Comparison of ENCODE assay signal across 20 mouse cellular contexts in the genomic region with DNA sequence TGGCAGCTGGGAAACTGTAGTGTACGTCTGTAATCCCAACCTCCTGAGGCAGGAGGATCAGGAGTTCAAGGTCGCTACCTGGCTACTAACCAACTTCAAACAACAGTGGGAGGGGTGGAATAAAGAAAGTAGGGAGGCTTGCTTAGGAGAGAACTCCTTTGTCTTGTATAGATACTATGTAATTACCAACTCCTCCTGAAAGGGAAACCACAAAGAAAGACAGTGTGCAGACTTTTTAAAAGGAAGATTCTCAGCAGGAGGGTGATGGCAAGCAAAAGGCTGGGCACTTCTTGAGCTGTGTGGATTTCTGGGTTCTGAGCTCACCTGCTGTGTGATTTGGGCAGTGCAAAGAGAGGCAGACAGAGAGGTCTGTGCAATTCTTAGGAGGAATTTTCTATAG. TPM values are rescaled to one million over a fixed set of nuclear protein-coding genes. Genes with fewer than 3 reads are reported as not detected.
DNase-seq lines count a peak whose midpoint lies in the region; ATAC-seq and TF ChIP-seq lines count a peak whose summit lies in the region.
"Had no signal": no experiment of that assay in that cellular context is flagged by ENCODE, and none has a peak within 500 bp of the region (broad histone marks: within the 10 kb centered on the region; RNA-seq: fewer than 3 reads in every experiment).

No protein-coding gene starts in this region.

- peaks cover 49% of the 10 kb centered on the region for H3K27me3 ChIP-seq in hindbrain, embryonic 15.5 days
- H3K27me3 ChIP-seq in hindbrain, postnatal 0 days (ENCODE audit: insufficient read depth, low read length) = peaks cover 27% of the 10 kb centered on the region; the same call in 1 of the 2 replicates
- peaks cover 25% of the 10 kb centered on the region for H3K27me3 ChIP-seq in ES-Bruce4 (ENCODE audit: control insufficient read depth, insufficient read depth, low read length, poor library complexity, severe bottlenecking)
- H3K27me3 ChIP-seq in limb, embryonic 10.5 days (ENCODE audit: low read depth, poor library complexity, severe bottlenecking) = peaks cover 81% of the 10 kb centered on the region
- peaks cover 63% of the 10 kb centered on the region for H3K27me3 ChIP-seq in forebrain, embryonic 16.5 days (replicated peaks; ENCODE audit: control insufficient read depth, insufficient read depth, low read length)

- H3K9ac ChIP-seq in hindbrain, embryonic 15.5 days = no peak overlapping the region
- H3K9ac ChIP-seq in hindbrain, postnatal 0 days (replicated peaks; ENCODE audit: low read length) = no peak overlapping the region
- no peak overlapping the region for H3K9ac ChIP-seq in ES-Bruce4 (ENCODE audit: low read depth, poor library complexity, severe bottlenecking)
- no peak overlapping the region for H3K9ac ChIP-seq in forebrain, embryonic 16.5 days (replicated peaks; ENCODE audit: low read depth, low read length)
- H3K9ac ChIP-seq: forebrain, embryonic 15.5 days; liver, embryonic 12.5 days had no signal

- peaks cover 31% of the 10 kb centered on the region for H3K4me1 ChIP-seq in hindbrain, embryonic 15.5 days (replicated peaks)
- peaks cover 3% of the 10 kb centered on the region for H3K4me1 ChIP-seq in hindbrain, postnatal 0 days (ENCODE audit: insufficient read depth, low read length)
- peaks cover 2% of the 10 kb centered on the region for H3K4me1 ChIP-seq in ES-Bruce4 (ENCODE audit: control insufficient read depth, insufficient read depth, low read length)
- peaks cover 63% of the 10 kb centered on the region for H3K4me1 ChIP-seq in limb, embryonic 10.5 days
- H3K4me1 ChIP-seq in forebrain, embryonic 16.5 days (replicated peaks; ENCODE audit: control insufficient read depth, insufficient read depth, low read length) = peaks cover 8% of the 10 kb centered on the region
- H3K4me1 ChIP-seq: liver, embryonic 12.5 days had no signal

- no peak for TF ChIP-seq CTCF in hindbrain, postnatal 0 days (IDR thresholded peaks at IDR 0.05; ENCODE audit: low read depth)
- no peak for TF ChIP-seq CTCF in ES-Bruce4 (IDR thresholded peaks at IDR 0.05; ENCODE audit: low read depth, low read length)

- WGBS in hindbrain, embryonic 15.5 days = 29% methylated on average over 2 of the region's 2 CpGs
- 34% methylated on average over 2 of the region's 2 CpGs for WGBS in hindbrain, postnatal 0 days
- 44% methylated on average over 2 of the region's 2 CpGs for WGBS in limb, embryonic 10.5 days
- 6% methylated on average over 2 of the region's 2 CpGs for WGBS in forebrain, embryonic 16.5 days

- H3K4me2 ChIP-seq in hindbrain, embryonic 15.5 days = no peak overlapping the region
- no peak overlapping the region for H3K4me2 ChIP-seq in hindbrain, postnatal 0 days (ENCODE audit: low read depth, low read length)
- no peak overlapping the region for H3K4me2 ChIP-seq in forebrain, embryonic 16.5 days (ENCODE audit: low read length)

- ATAC-seq in hindbrain, embryonic 15.5 days (ENCODE audit: low FRiP score, low read depth) = no peak
- no peak for ATAC-seq in hindbrain, postnatal 0 days
- ATAC-seq in megakaryocyte progenitor cell, adult 5-6 weeks (replicated peaks; ENCODE audit: poor library complexity) = no peak
- no peak for ATAC-seq in forebrain, embryonic 16.5 days
- ATAC-seq: forebrain, embryonic 15.5 days; liver, embryonic 12.5 days had no signal

- DNase-seq in hindbrain, postnatal 0 days (ENCODE audit: low spot score) = no peak
- DNase-seq in R1 (ENCODE audit: low read depth, low spot score) = peak; percentile 98
- no peak for DNase-seq in limb, embryonic 10.5 days (ENCODE audit: low spot score)
- DNase-seq: B cell, adult 2 months; cerebellum, adult 11 months; gastrocnemius, postnatal 36 days; right cerebral cortex, adult 18-20 months; right cerebral cortex, postnatal 4 days; thymus, adult 18-20 months; thymus, postnatal 36 days had no signal

- TF ChIP-seq EP300 in ES-Bruce4 (IDR thresholded peaks at IDR 0.05; ENCODE audit: insufficient read depth, low read depth, low read length) = 0 out of 2 replicates have a peak, but pooled peaks have one; percentile 28

- no peak overlapping the region for H3K27ac ChIP-seq in hindbrain, embryonic 15.5 days (replicated peaks)
- H3K27ac ChIP-seq in hindbrain, postnatal 0 days = no peak overlapping the region
- no peak overlapping the region for H3K27ac ChIP-seq in ES-Bruce4 (ENCODE audit: insufficient read depth, low read length)
- 0 out of 2 replicates have a peak overlapping the region, but pooled peaks have one; percentile 78 for H3K27ac ChIP-seq in limb, embryonic 10.5 days
- no peak overlapping the region for H3K27ac ChIP-seq in forebrain, embryonic 16.5 days (ENCODE audit: low read length)
- H3K27ac ChIP-seq: forebrain, embryonic 15.5 days; layer of hippocampus, adult 2 months; liver, embryonic 12.5 days; neural tube, embryonic 13.5 days had no signal

- no peaks in the 10 kb centered on the region for H3K9me3 ChIP-seq in hindbrain, embryonic 15.5 days
- no peaks in the 10 kb centered on the region for H3K9me3 ChIP-seq in hindbrain, postnatal 0 days (ENCODE audit: low read length)
- no peaks in the 10 kb centered on the region for H3K9me3 ChIP-seq in ES-Bruce4 (replicated peaks; ENCODE audit: control insufficient read depth, insufficient read depth, low read length, poor library complexity, severe bottlenecking)
- no peaks in the 10 kb centered on the region for H3K9me3 ChIP-seq in limb, embryonic 10.5 days (replicated peaks)
- H3K9me3 ChIP-seq in forebrain, embryonic 16.5 days (ENCODE audit: control insufficient read depth, low read length) = no peaks in the 10 kb centered on the region
- H3K9me3 ChIP-seq: forebrain, embryonic 15.5 days; liver, embryonic 12.5 days; neural tube, embryonic 13.5 days had no signal

- TF ChIP-seq POLR2A in ES-Bruce4 (IDR thresholded peaks at IDR 0.05; ENCODE audit: insufficient read depth, low read length) = no peak

- no peaks in the 10 kb centered on the region for H3K36me3 ChIP-seq in hindbrain, embryonic 15.5 days
- no peaks in the 10 kb centered on the region for H3K36me3 ChIP-seq in hindbrain, postnatal 0 days (ENCODE audit: insufficient read depth, low read length)
- no peaks in the 10 kb centered on the region for H3K36me3 ChIP-seq in ES-Bruce4 (ENCODE audit: control insufficient read depth, insufficient read depth, low read length, poor library complexity, severe bottlenecking)
- H3K36me3 ChIP-seq in limb, embryonic 10.5 days = no peaks in the 10 kb centered on the region
- H3K36me3 ChIP-seq in forebrain, embryonic 16.5 days (ENCODE audit: control insufficient read depth, insufficient read depth) = no peaks in the 10 kb centered on the region
- H3K36me3 ChIP-seq: forebrain, embryonic 15.5 days; liver, embryonic 12.5 days; neural tube, embryonic 13.5 days had no signal

- H3K4me3 ChIP-seq in hindbrain, embryonic 15.5 days = 0 out of 2 replicates have a peak overlapping the region, but pooled peaks have one; percentile 37
- no peak overlapping the region for H3K4me3 ChIP-seq in hindbrain, postnatal 0 days (ENCODE audit: low read length)
- no peak overlapping the region for H3K4me3 ChIP-seq in ES-Bruce4 (ENCODE audit: low read depth, low read length)
- no peak overlapping the region for H3K4me3 ChIP-seq in limb, embryonic 10.5 days
- no peak overlapping the region for H3K4me3 ChIP-seq in forebrain, embryonic 16.5 days (replicated peaks; ENCODE audit: low read length)

RNA-seq across cellular contexts. Expression of a gene that starts 11.5 kb away (rescaled TPM):
- 2.3 and 3.1 TPM in 2 replicates for polyA plus RNA-seq in hindbrain, embryonic 15.5 days (2015; fragmentation: Nextera tagmentation; extraction: Ambion mirVana)
- 3.1 and 4.4 TPM in 2 replicates for total RNA-seq in hindbrain, postnatal 0 days (2014; rRNA removed)
- polyA plus RNA-seq in hindbrain, postnatal 0 days (2015; fragmentation: Nextera tagmentation; extraction: Ambion mirVana) = 5.1 and 5.3 TPM in 2 replicates
- polyA plus RNA-seq in ES-Bruce4 (2011; ENCODE audit: insufficient read depth, insufficient read length, low read depth, missing spikeins) = 3.1 and 4.4 TPM in 2 replicates
- polyA plus RNA-seq in limb, embryonic 10.5 days (2016; fragmentation: Nextera tagmentation; extraction: Ambion mirVana) = 32.2 and 42.0 TPM in 2 replicates
- total RNA-seq in megakaryocyte progenitor cell, adult 5-6 weeks (2015) = not detected in 2 replicates
- not detected in 2 replicates for total RNA-seq in megakaryocyte progenitor cell, adult 5-6 weeks (2017)
- polyA plus RNA-seq in forebrain, embryonic 16.5 days (2015; fragmentation: Nextera tagmentation; extraction: Ambion mirVana) = 0.38 and 0.41 TPM in 2 replicates
- total RNA-seq: CH12.LX; gastrocnemius, postnatal 36 days; megakaryocyte-erythroid progenitor cell, adult 5-6 weeks had no signal
